Mouse (Mus musculus) spleen, adult 2 months (tissue): ENCODE data around the gene Kdelr1.

Experiments used
- CTCF ChIP-seq: fragments of 200-500 bp; IDR thresholded peaks from 2 replicates; pipeline ENCODE4 v1.5.1; 2011; ENCODE audit warnings: mild to moderate bottlenecking, inconsistent platforms; ENCODE audit not compliant: insufficient read depth, insufficient read length, insufficient replicate concordance; ENCODE audit errors: extremely low read depth
- POLR2A ChIP-seq: fragments of 200-500 bp; IDR thresholded peaks from 2 replicates; pipeline ENCODE4 v1.6.1; 2011; ENCODE audit warnings: low read depth, low read length, inconsistent platforms

- no peak for TF ChIP-seq CTCF
- TF ChIP-seq POLR2A, result no peak
Observed at GRCm38 (mm10) chr7:45881011-45881410, 8.4 kb downstream of the Kdelr1 start.
